Mouse (Mus musculus): ENCODE measurements around the gene Usp22.
"Not testable (repeated sequence)": the region's sequence is repeated elsewhere in the genome, so short reads cannot be mapped to it uniquely, and the experiment has no call there.

The Usp22 gene

GRCm38 (mm10) chr11:61174821-61175658, at the start of gene Usp22:
Usp22 (minus strand) TSS chr11:61175055.
- peak; percentile 100 for DNase-seq

GRCm38 (mm10) chr11:61224234-61224744, 49.4 kb upstream of the Usp22 start:
- DNase-seq: no peak

GRCm38 (mm10) chr11:61222971-61223745, 48.3 kb upstream of the Usp22 start:
- no peak for DNase-seq

GRCm38 (mm10) chr11:61222007-61222406, 47.2 kb upstream of the Usp22 start:
- DNase-seq: no peak

GRCm38 (mm10) chr11:61220156-61220881, 45.5 kb upstream of the Usp22 start:
- DNase-seq: no peak

- DNase-seq: no peak
Measured at GRCm38 (mm10) chr11:61215936-61216335, 41.1 kb upstream of the Usp22 start.

- no peak for DNase-seq
Measured at GRCm38 (mm10) chr11:61212102-61212501, 37.2 kb upstream of the Usp22 start.

GRCm38 (mm10) chr11:61208316-61208715, 33.5 kb upstream of the Usp22 start:
- DNase-seq: no peak

GRCm38 (mm10) chr11:61207487-61208246, 32.8 kb upstream of the Usp22 start, which contains the start of gene Aldh3a1:
Aldh3a1 (plus strand) TSS chr11:61207537.
- peak; percentile 36 for DNase-seq

- DNase-seq: no peak
Measured at GRCm38 (mm10) chr11:61206136-61206535, 31.3 kb upstream of the Usp22 start.

- DNase-seq: no peak
Measured at GRCm38 (mm10) chr11:61205167-61205950, 30.5 kb upstream of the Usp22 start.

GRCm38 (mm10) chr11:61202810-61203209, 28.0 kb upstream of the Usp22 start:
- no peak for DNase-seq

GRCm38 (mm10) chr11:61202186-61202585, 27.3 kb upstream of the Usp22 start:
- no peak for DNase-seq

- no peak for DNase-seq
Measured at GRCm38 (mm10) chr11:61199620-61200362, 24.9 kb upstream of the Usp22 start.

- DNase-seq: no peak
Measured at GRCm38 (mm10) chr11:61197935-61198334, 23.1 kb upstream of the Usp22 start.

GRCm38 (mm10) chr11:61196616-61197353, 21.9 kb upstream of the Usp22 start:
- DNase-seq: no peak

GRCm38 (mm10) chr11:61193392-61193791, 18.5 kb upstream of the Usp22 start:
- DNase-seq: peak; percentile 81

- no peak for DNase-seq
Measured at GRCm38 (mm10) chr11:61192779-61193178, 17.9 kb upstream of the Usp22 start.

- not testable (repeated sequence) for DNase-seq
Measured at GRCm38 (mm10) chr11:61192123-61192522, 17.3 kb upstream of the Usp22 start.

- DNase-seq: peak; percentile 44
Measured at GRCm38 (mm10) chr11:61190776-61191175, 15.9 kb upstream of the Usp22 start.
